ENCODE assay signal across 22 mouse cellular contexts in the genomic region with DNA sequence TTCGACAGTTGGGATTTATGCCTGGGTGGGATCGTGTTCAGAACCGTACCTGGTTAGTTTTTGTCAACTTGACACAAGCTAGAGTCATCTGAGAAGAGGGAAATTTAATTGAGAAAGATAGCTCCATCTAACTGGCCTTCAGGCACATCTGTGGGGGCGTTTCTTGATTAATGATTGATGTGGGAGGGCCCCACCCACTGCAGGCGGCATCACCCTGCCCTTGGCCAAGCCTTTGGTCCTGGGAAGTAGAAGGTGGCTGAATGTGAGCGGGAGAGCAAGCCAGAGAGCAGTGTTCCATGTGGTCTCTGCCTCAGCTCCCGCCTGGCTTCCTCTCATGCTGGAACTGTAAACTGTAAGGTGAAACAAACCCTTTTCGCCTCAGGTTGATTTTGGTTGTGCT. TPM values are rescaled to one million over a fixed set of nuclear protein-coding genes. Genes with fewer than 3 reads are reported as not detected.
DNase-seq lines count a peak whose midpoint lies in the region; ATAC-seq and TF ChIP-seq lines count a peak whose summit lies in the region.
"Had no signal": no experiment of that assay in that cellular context is flagged by ENCODE, and none has a peak within 500 bp of the region (broad histone marks: within the 10 kb centered on the region; RNA-seq: fewer than 3 reads in every experiment).

No protein-coding gene starts in this region.

- no peak overlapping the region for H3K4me3 ChIP-seq in liver, embryonic 13.5 days (replicated peaks)
- no peak overlapping the region for H3K4me3 ChIP-seq in kidney, embryonic 14.5 days (ENCODE audit: low read length)
- H3K4me3 ChIP-seq in stomach, postnatal 0 days (ENCODE audit: low read depth, low read length), result no peak overlapping the region
- H3K4me3 ChIP-seq: embryonic facial prominence, embryonic 15.5 days; forebrain, embryonic 15.5 days; limb, embryonic 13.5 days; liver, embryonic 15.5 days; neural tube, embryonic 15.5 days had no signal

- no peak for TF ChIP-seq EP300 in stomach, postnatal 0 days (optimal IDR thresholded peaks at IDR 0.05)

- no peak overlapping the region for H3K27ac ChIP-seq in liver, embryonic 13.5 days
- H3K27ac ChIP-seq in kidney, embryonic 14.5 days (ENCODE audit: low read depth, low read length), result no peak overlapping the region
- H3K27ac ChIP-seq in stomach, postnatal 0 days (replicated peaks), result no peak overlapping the region
- H3K27ac ChIP-seq: embryonic facial prominence, embryonic 15.5 days; forebrain, embryonic 15.5 days; limb, embryonic 13.5 days; liver, embryonic 15.5 days; macrophage; neural tube, embryonic 15.5 days had no signal

- no peak for TF ChIP-seq CTCF in stomach, postnatal 0 days (IDR thresholded peaks at IDR 0.05; ENCODE audit: low read depth)

- no peaks in the 10 kb centered on the region for H3K27me3 ChIP-seq in liver, embryonic 13.5 days
- no peaks in the 10 kb centered on the region for H3K27me3 ChIP-seq in kidney, embryonic 14.5 days (ENCODE audit: control insufficient read depth, insufficient read depth, low read length)
- no peaks in the 10 kb centered on the region for H3K27me3 ChIP-seq in stomach, postnatal 0 days (ENCODE audit: control insufficient read depth, insufficient read depth, low read length)
- H3K27me3 ChIP-seq: embryonic facial prominence, embryonic 15.5 days; forebrain, embryonic 15.5 days; limb, embryonic 13.5 days; liver, embryonic 15.5 days; neural tube, embryonic 15.5 days had no signal

- H3K4me1 ChIP-seq in liver, embryonic 13.5 days (replicated peaks), result peaks cover 9% of the 10 kb centered on the region
- H3K4me1 ChIP-seq in kidney, embryonic 14.5 days (ENCODE audit: control insufficient read depth, insufficient read depth, low read length), result 0 out of 2 replicates have a peak, but pooled peaks cover 5% of the 10 kb centered on the region
- H3K4me1 ChIP-seq in stomach, postnatal 0 days (replicated peaks; ENCODE audit: control insufficient read depth, insufficient read depth), result no peaks in the 10 kb centered on the region
- H3K4me1 ChIP-seq: liver, embryonic 15.5 days had no signal

- no peaks in the 10 kb centered on the region for H3K9me3 ChIP-seq in liver, embryonic 13.5 days (replicated peaks)
- no peaks in the 10 kb centered on the region for H3K9me3 ChIP-seq in kidney, embryonic 14.5 days (ENCODE audit: control insufficient read depth, low read length)
- H3K9me3 ChIP-seq in stomach, postnatal 0 days (ENCODE audit: control insufficient read depth, low read length), result no peaks in the 10 kb centered on the region
- H3K9me3 ChIP-seq: embryonic facial prominence, embryonic 15.5 days; forebrain, embryonic 15.5 days; limb, embryonic 13.5 days; liver, embryonic 15.5 days; neural tube, embryonic 15.5 days had no signal

- WGBS in liver, embryonic 13.5 days (ENCODE audit: insufficient replicate concordance), result 62% methylated on average over 8 of the region's 8 CpGs
- 50% methylated on average over 8 of the region's 8 CpGs for WGBS in kidney, embryonic 14.5 days
- 62% methylated on average over 8 of the region's 8 CpGs for WGBS in stomach, postnatal 0 days

- no peak for DNase-seq in liver, embryonic 13.5 days
- no peak for DNase-seq in liver
- DNase-seq in kidney, postnatal 14 days, result peak; percentile 49
- peak; percentile 47 for DNase-seq in stomach, postnatal 0 days (ENCODE audit: low spot score)
- DNase-seq in urinary bladder, postnatal 4 days (ENCODE audit: low spot score in 2 of 2), result no peak
- no peak for DNase-seq in frontal cortex, postnatal 36 days (ENCODE audit: low spot score in 2 of 2)
- DNase-seq: adrenal gland, postnatal 14 days; cerebellum, adult 8-10 months; gastrocnemius, postnatal 10 days; heart, postnatal 10 days; thymus, adult 2 months; thymus, postnatal 4 days had no signal

- no peaks in the 10 kb centered on the region for H3K36me3 ChIP-seq in liver, embryonic 13.5 days
- H3K36me3 ChIP-seq in kidney, embryonic 14.5 days (ENCODE audit: control insufficient read depth, insufficient read depth, low read length), result no peaks in the 10 kb centered on the region
- H3K36me3 ChIP-seq in stomach, postnatal 0 days (ENCODE audit: control insufficient read depth, insufficient read depth, low read length), result no peaks in the 10 kb centered on the region; the same call in 1 of the 2 replicates
- H3K36me3 ChIP-seq: embryonic facial prominence, embryonic 15.5 days; forebrain, embryonic 15.5 days; limb, embryonic 13.5 days; liver, embryonic 15.5 days; neural tube, embryonic 15.5 days had no signal

- no peak overlapping the region for H3K9ac ChIP-seq in liver, embryonic 13.5 days
- no peak overlapping the region for H3K9ac ChIP-seq in kidney, embryonic 14.5 days (ENCODE audit: low read depth, low read length)
- no peak overlapping the region for H3K9ac ChIP-seq in stomach, postnatal 0 days (ENCODE audit: low read length)
- H3K9ac ChIP-seq: embryonic facial prominence, embryonic 15.5 days; forebrain, embryonic 15.5 days; limb, embryonic 13.5 days; liver, embryonic 15.5 days; neural tube, embryonic 15.5 days had no signal

- no peak overlapping the region for H3K4me2 ChIP-seq in liver, embryonic 13.5 days
- H3K4me2 ChIP-seq in kidney, embryonic 14.5 days (replicated peaks; ENCODE audit: low read depth, low read length), result no peak overlapping the region
- H3K4me2 ChIP-seq in stomach, postnatal 0 days (replicated peaks; ENCODE audit: low read depth), result no peak overlapping the region
- H3K4me2 ChIP-seq: embryonic facial prominence, embryonic 15.5 days; forebrain, embryonic 15.5 days; heart, embryonic 11.5 days; limb, embryonic 13.5 days; liver, embryonic 15.5 days; midbrain, embryonic 11.5 days; neural tube, embryonic 15.5 days had no signal

- ATAC-seq in liver, embryonic 13.5 days (ENCODE audit: low read depth), result peak; percentile 61; the same call in 1 of the 2 replicates
- ATAC-seq in kidney, embryonic 14.5 days (ENCODE audit: low FRiP score, low TSS enrichment), result 0 out of 2 replicates have a peak, but pooled peaks have one; percentile 46
- ATAC-seq in stomach, postnatal 0 days (ENCODE audit: low FRiP score, low TSS enrichment), result no peak
- ATAC-seq: forebrain, embryonic 15.5 days; lung, postnatal 0 days had no signal

RNA-seq across cellular contexts. Expression of gene Crim1, which starts 56.5 kb away (rescaled TPM):
- polyA plus RNA-seq in liver, embryonic 13.5 days (2015; fragmentation: Nextera tagmentation; extraction: Ambion mirVana), result 0.56 and 0.82 TPM in 2 replicates
- polyA plus RNA-seq in kidney, embryonic 14.5 days (2014; fragmentation: Nextera tagmentation; extraction: Ambion mirVana), result 6.1 and 9.4 TPM in 2 replicates
- polyA plus RNA-seq in stomach, postnatal 0 days (2015; fragmentation: Nextera tagmentation; extraction: Ambion mirVana), result 4.3 and 5.1 TPM in 2 replicates

Comparison
In these comparisons a context has a peak if more than half of its experiments do, and no peak if none do; other contexts are left out.
1. DNase-seq: peak in kidney, postnatal 14 days (single experiment) and stomach, postnatal 0 days (single experiment); none in liver, embryonic 13.5 days (single experiment), liver (single experiment), urinary bladder, postnatal 4 days (0 of 2) and frontal cortex, postnatal 36 days (0 of 2).